In the genomic region with DNA sequence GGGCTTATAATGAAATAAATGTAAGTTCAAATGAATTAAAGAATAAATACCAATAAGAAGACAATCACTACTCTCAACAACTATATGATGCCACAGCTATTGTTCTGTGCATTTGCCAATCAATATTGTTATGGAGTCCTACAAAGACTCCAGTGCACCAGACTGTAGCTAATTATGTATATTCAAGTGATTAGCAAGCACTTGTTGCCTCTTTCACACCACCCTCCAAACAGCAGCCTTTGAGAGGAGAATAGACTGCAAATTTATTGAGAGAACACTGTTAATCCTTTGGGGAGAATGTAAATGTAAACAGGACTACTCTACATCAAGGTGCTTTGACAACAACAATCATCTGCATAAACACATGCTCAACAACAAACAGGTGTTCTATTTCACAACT, we compare ENCODE assay signal across 14 mouse cellular contexts.
"Had no signal": no experiment of that assay in that cellular context is flagged by ENCODE, and none has a peak within 500 bp of the region (broad histone marks: within the 10 kb centered on the region; RNA-seq: fewer than 3 reads in every experiment).

No protein-coding gene starts in this region.

- H3K27ac ChIP-seq: midbrain, embryonic 10.5 days; midbrain, embryonic 12.5 days; neural tube, embryonic 13.5 days had no signal

- H3K9me3 ChIP-seq: midbrain, embryonic 10.5 days; midbrain, embryonic 12.5 days; neural tube, embryonic 13.5 days had no signal

- DNase-seq: lung, adult 18-20 months; lung, embryonic 14.5 days; lung, postnatal 10 days; lung, postnatal 4 days; midbrain, embryonic 14.5 days; right cerebral cortex, postnatal 14 days; thymus, adult 18-20 months; thymus, postnatal 14 days; thymus, postnatal 36 days had no signal

- H3K9ac ChIP-seq: lung, embryonic 14.5 days; midbrain, embryonic 12.5 days; neural tube, embryonic 13.5 days had no signal

- ATAC-seq: midbrain, embryonic 16.5 days had no signal

- H3K4me2 ChIP-seq: lung, embryonic 14.5 days; midbrain, embryonic 12.5 days; neural tube, embryonic 13.5 days had no signal

- H3K36me3 ChIP-seq: midbrain, embryonic 10.5 days; midbrain, embryonic 12.5 days; neural tube, embryonic 13.5 days had no signal

- H3K27me3 ChIP-seq: midbrain, embryonic 12.5 days; neural tube, embryonic 13.5 days had no signal

- H3K4me3 ChIP-seq: midbrain, embryonic 10.5 days; midbrain, embryonic 12.5 days; myocyte; neural tube, embryonic 13.5 days had no signal
